In genomic region chr6:72788892-72789699, GRCm38 (mm10) we compare ENCODE assay signal across 8 mouse cellular contexts. TPM values are rescaled to one million over a fixed set of nuclear protein-coding genes. Genes with fewer than 3 reads are reported as not detected.
A peak's percentile ranks its signal among the peaks of the same experiment; 100 is the strongest.
DNase-seq lines count a peak whose midpoint lies in the region; ATAC-seq and TF ChIP-seq lines count a peak whose summit lies in the region.

Gene Tcf7l1 (minus strand): TSS chr6:72789254.

- TF ChIP-seq EP300 in stomach, postnatal 0 days (optimal IDR thresholded peaks at IDR 0.05): no peak

- peak; percentile 100 for TF ChIP-seq CTCF in stomach, postnatal 0 days (IDR thresholded peaks at IDR 0.05; ENCODE audit: low read depth)

- peaks cover 13% of the 10 kb centered on the region for H3K4me1 ChIP-seq in forebrain, embryonic 14.5 days (ENCODE audit: control insufficient read depth, insufficient read depth, low read length)
- H3K4me1 ChIP-seq in liver, embryonic 15.5 days (replicated peaks): no peaks in the 10 kb centered on the region
- peaks cover 19% of the 10 kb centered on the region for H3K4me1 ChIP-seq in neural tube, embryonic 12.5 days
- H3K4me1 ChIP-seq in stomach, postnatal 0 days (replicated peaks; ENCODE audit: control insufficient read depth, insufficient read depth): 0 out of 2 replicates have a peak, but pooled peaks cover 2% of the 10 kb centered on the region

- H3K4me3 ChIP-seq in forebrain, embryonic 14.5 days (ENCODE audit: low read depth, low read length): peak within 1 kb of the TSS; percentile 74
- peak within 1 kb of the TSS; percentile 61 for H3K4me3 ChIP-seq in liver, embryonic 15.5 days (replicated peaks)
- H3K4me3 ChIP-seq in neural tube, embryonic 12.5 days: peak within 1 kb of the TSS; percentile 82
- peak within 1 kb of the TSS; percentile 84 for H3K4me3 ChIP-seq in stomach, postnatal 0 days (ENCODE audit: low read depth, low read length)

- peak within 1 kb of the TSS; percentile 64; the same call in 1 of the 2 replicates for H3K27ac ChIP-seq in forebrain, embryonic 14.5 days (ENCODE audit: low read depth, low read length)
- H3K27ac ChIP-seq in liver, embryonic 15.5 days (replicated peaks): peak within 1 kb of the TSS; percentile 76
- H3K27ac ChIP-seq in neural tube, embryonic 12.5 days: peak within 1 kb of the TSS; percentile 62
- peak within 1 kb of the TSS; percentile 90 for H3K27ac ChIP-seq in stomach, postnatal 0 days (replicated peaks)

- under 1% methylated on average over 63 of the region's 80 CpGs for WGBS in forebrain, embryonic 14.5 days
- under 1% methylated on average over 77 of the region's 80 CpGs for WGBS in liver, embryonic 15.5 days (ENCODE audit: insufficient replicate concordance)
- WGBS in neural tube, embryonic 12.5 days: 2% methylated on average over 80 of the region's 80 CpGs
- under 1% methylated on average over 63 of the region's 80 CpGs for whole genome bisulfite sequencing in stomach, postnatal 0 days

- intact Hi-C loops in heart, postnatal 10 days (cut with DNase I): loop anchor here (1.0 to 10.0 kb wide), 5 partner anchors 42 to 436 kb away; partner anchors contain the start of gene Dnah6

- H3K27me3 ChIP-seq in forebrain, embryonic 14.5 days (replicated peaks; ENCODE audit: control insufficient read depth, insufficient read depth, low read length): no peaks in the 10 kb centered on the region
- H3K27me3 ChIP-seq in liver, embryonic 15.5 days: peaks cover 46% of the 10 kb centered on the region
- H3K27me3 ChIP-seq in neural tube, embryonic 12.5 days (replicated peaks): peaks cover 11% of the 10 kb centered on the region; the same call in 1 of the 2 replicates
- no peaks in the 10 kb centered on the region for H3K27me3 ChIP-seq in stomach, postnatal 0 days (ENCODE audit: control insufficient read depth, insufficient read depth, low read length)

- peak; percentile 76 for ATAC-seq in cerebellum, adult (ENCODE audit: insufficient number of reproducible peaks, low FRiP score, low TSS enrichment)
- peak; percentile 84 for ATAC-seq in forebrain, embryonic 14.5 days
- ATAC-seq in liver, embryonic 15.5 days (ENCODE audit: insufficient read depth): peak; percentile 83
- ATAC-seq in neural tube, embryonic 12.5 days (ENCODE audit: low FRiP score, low read depth): peak; percentile 88
- peak; percentile 93 for ATAC-seq in stomach, postnatal 0 days (ENCODE audit: low FRiP score, low TSS enrichment)

- H3K9me3 ChIP-seq in forebrain, embryonic 14.5 days (replicated peaks; ENCODE audit: control insufficient read depth, low read length): no peaks in the 10 kb centered on the region
- no peaks in the 10 kb centered on the region for H3K9me3 ChIP-seq in liver, embryonic 15.5 days (replicated peaks)
- no peaks in the 10 kb centered on the region for H3K9me3 ChIP-seq in neural tube, embryonic 12.5 days
- no peaks in the 10 kb centered on the region for H3K9me3 ChIP-seq in stomach, postnatal 0 days (ENCODE audit: control insufficient read depth, low read length)

- peak within 1 kb of the TSS; percentile 68 for H3K9ac ChIP-seq in forebrain, embryonic 14.5 days (ENCODE audit: low read length)
- peak within 1 kb of the TSS; percentile 54; the same call in 1 of the 2 replicates for H3K9ac ChIP-seq in liver, embryonic 15.5 days
- peak within 1 kb of the TSS; percentile 80 for H3K9ac ChIP-seq in neural tube, embryonic 12.5 days
- H3K9ac ChIP-seq in stomach, postnatal 0 days (ENCODE audit: low read length): peak within 1 kb of the TSS; percentile 89

- peaks cover 4% of the 10 kb centered on the region; the same call in 1 of the 2 replicates for H3K36me3 ChIP-seq in forebrain, embryonic 14.5 days (ENCODE audit: control insufficient read depth, insufficient read depth, low read length)
- H3K36me3 ChIP-seq in liver, embryonic 15.5 days (replicated peaks): no peaks in the 10 kb centered on the region
- H3K36me3 ChIP-seq in neural tube, embryonic 12.5 days: no peaks in the 10 kb centered on the region
- no peaks in the 10 kb centered on the region for H3K36me3 ChIP-seq in stomach, postnatal 0 days (ENCODE audit: control insufficient read depth, insufficient read depth, low read length)

- DNase-seq in CD8-positive naive resting alpha-beta T cell, adult 2 months (ENCODE audit: low read depth in 2 of 2, low spot score in 2 of 2): peak; percentile 78 to 88
- DNase-seq in forebrain, embryonic 14.5 days (ENCODE audit: low spot score): peak; percentile 90
- peak; percentile 96 to 97 for DNase-seq in heart, postnatal 10 days
- peak; percentile 96 to 97 for DNase-seq in kidney, postnatal 4 days
- peak; percentile 95 for DNase-seq in stomach, postnatal 0 days (ENCODE audit: low spot score)

- H3K4me2 ChIP-seq in forebrain, embryonic 14.5 days (ENCODE audit: low read length): peak within 1 kb of the TSS; percentile 95
- H3K4me2 ChIP-seq in liver, embryonic 15.5 days: peak within 1 kb of the TSS; percentile 68
- peak within 1 kb of the TSS; percentile 98 for H3K4me2 ChIP-seq in neural tube, embryonic 12.5 days (replicated peaks)
- peak within 1 kb of the TSS; percentile 92 for H3K4me2 ChIP-seq in stomach, postnatal 0 days (replicated peaks; ENCODE audit: low read depth)

RNA-seq across cellular contexts. Expression of gene Tcf7l1, which starts in this region (rescaled TPM):
- 6.8 and 6.9 TPM in 2 replicates for polyA plus RNA-seq in forebrain, embryonic 14.5 days (2014; fragmentation: Nextera tagmentation; extraction: Ambion mirVana)
- total RNA-seq in heart, postnatal 10 days (2021): 10 to 100 TPM; 20.6 to 24.6 TPM
- 4.1 and 5.3 TPM in 2 replicates for polyA plus RNA-seq in liver, embryonic 15.5 days (2015; fragmentation: Nextera tagmentation; extraction: Ambion mirVana)
- polyA plus RNA-seq in neural tube, embryonic 12.5 days (2016; fragmentation: Nextera tagmentation; extraction: Ambion mirVana): 17.4 and 18.6 TPM in 2 replicates
- polyA plus RNA-seq in stomach, postnatal 0 days (2015; fragmentation: Nextera tagmentation; extraction: Ambion mirVana): 11.1 and 12.2 TPM in 2 replicates

Comparison
In these comparisons a context has a peak if more than half of its experiments do, and no peak if none do; other contexts are left out.
1. Peak in every context shown above with its lines: DNase-seq, ATAC-seq, H3K4me3 ChIP-seq and H3K27ac ChIP-seq.